Mouse (Mus musculus) G1E (cell line): ENCODE measurements around the gene Dzip1l.

Source experiments
- CTCF ChIP-seq: IDR thresholded peaks from 2 replicates; pipeline ENCODE4 v1.5.1; 2012; ENCODE audit warnings: low read depth, low read length, inconsistent platforms, mixed read lengths
- GATA1 ChIP-seq: IDR thresholded peaks from 2 replicates; pipeline ENCODE4 v1.6.1; 2012; ENCODE audit warnings: borderline replicate concordance, low read length, inconsistent platforms, mixed read lengths
- POLR2AphosphoS5 ChIP-seq: IDR thresholded peaks from 2 replicates; pipeline ENCODE4 v1.6.1; 2012; ENCODE audit warnings: low read depth, low read length, inconsistent platforms; ENCODE audit not compliant: insufficient replicate concordance
- TAL1 ChIP-seq: conservative IDR thresholded peaks from 2 replicates; pipeline ENCODE4 v1.6.1; 2012; ENCODE audit warnings: low read depth, low read length, inconsistent platforms, mixed read lengths

DNA sequence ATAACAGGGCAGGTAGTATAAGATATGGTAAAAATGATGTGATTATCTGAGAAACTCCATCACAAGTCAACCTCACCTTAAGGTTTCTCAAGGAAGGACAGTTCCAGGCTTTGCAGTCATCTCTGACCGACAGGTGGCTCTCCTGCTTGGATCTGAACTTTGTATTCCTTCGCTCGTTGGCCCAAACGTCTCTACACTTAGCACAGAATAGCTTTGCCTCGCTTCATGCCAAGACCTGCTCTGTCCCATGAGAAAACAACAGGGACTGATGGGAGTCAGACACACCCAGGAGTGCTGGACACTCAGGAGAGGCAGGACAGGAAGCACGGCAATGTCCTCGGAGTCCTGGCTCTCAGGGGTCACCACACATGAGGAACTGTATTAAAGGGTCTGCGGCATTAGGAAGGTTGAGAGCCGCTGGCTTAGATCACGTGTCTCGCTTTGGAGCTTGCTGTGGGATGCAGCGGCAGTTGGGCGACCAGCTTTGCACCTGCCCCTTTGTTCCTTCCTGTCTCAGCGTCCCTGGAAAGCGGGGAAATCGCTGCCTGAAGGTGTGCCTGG, 32.4 kb downstream of the Dzip1l start:
- TF ChIP-seq TAL1 = no peak
- TF ChIP-seq CTCF = no peak
- no peak for TF ChIP-seq GATA1
- TF ChIP-seq POLR2AphosphoS5 = no peak
